Mouse (Mus musculus) activated CD4-positive, CD25-positive, alpha-beta regulatory T cell (primary cell): Measurements from ENCODE around the gene Kcnn1. TPM values are rescaled to one million over a fixed set of nuclear protein-coding genes. Genes with fewer than 3 reads are reported as not detected.

Source experiments
- polyA plus RNA-seq, 2 experiments: library from polyadenylated mRNA; unstranded; fragments of 100-300 nt; shearing (Covaris generic); gene quantifications; one replicate each; pipeline ENCODE4 v1.2.1; 2017

Kcnn1 gene
- under 1 TPM in 1 of 2 experiments, not detected in 1; 0.06 TPM for polyA plus RNA-seq

GRCm38 (mm10) chr8:70862824-70863641 is at the start of gene Kcnn1:
TSS of gene Kcnn1 (minus strand) at chr8:70863258.

DNA sequence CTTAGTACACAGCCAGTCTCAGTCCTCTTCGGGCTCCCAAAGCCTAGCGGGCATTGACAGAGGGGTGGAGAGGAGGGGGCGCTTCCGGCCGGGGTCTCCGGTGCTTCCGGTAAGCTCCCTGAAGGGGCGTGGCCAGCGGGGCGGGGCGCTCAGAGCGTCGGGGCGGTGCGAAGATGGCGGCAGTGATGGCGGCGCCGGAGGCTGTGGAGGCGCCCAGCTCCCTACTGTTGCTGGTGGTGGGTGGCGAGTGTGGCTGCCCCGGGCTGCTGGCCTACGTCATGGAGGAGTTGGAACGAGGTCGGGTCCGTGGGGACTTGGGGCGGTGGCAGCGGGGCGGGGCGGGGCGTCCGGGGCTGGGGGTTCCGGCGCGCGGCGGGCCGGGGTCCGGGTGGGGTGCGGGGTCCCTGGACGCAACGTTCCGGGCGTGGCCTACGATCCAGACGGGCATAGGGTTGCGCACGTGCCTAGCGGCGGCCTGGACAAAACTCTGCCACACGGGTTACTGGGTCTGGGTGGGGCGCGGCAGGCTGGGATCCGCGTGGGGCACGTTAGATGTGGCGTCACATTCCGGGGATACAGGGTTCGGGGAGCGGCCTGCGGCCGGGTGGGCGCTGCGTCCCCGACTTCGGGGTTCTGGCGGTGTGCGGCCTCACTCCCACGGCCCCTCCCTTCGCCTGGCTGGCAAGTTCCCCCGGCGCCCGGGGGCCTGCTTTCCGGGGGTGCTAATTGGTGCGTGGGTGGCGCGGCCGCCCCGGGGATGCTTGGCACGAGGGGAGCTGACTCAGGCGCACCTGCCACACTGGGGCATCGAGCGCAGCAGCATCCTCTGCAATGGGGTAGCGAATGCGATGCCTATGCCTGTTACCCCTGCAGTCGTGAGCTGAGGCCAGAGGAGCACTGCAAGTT is 43.0 kb upstream of the Kcnn1 start, which contains the start of gene Map1s:
TSS of gene Map1s (plus strand) at position 102 of the 906 bp plus-strand sequence.

GRCm38 (mm10) chr8:70897021-70897680 is 34.1 kb upstream of the Kcnn1 start, which contains the start of gene Rpl18a:
TSS of gene Rpl18a (minus strand) at chr8:70897412.

GRCm38 (mm10) chr8:70892022-70892895 is 29.2 kb upstream of the Kcnn1 start, which contains the start of gene Slc5a5:
TSS of gene Slc5a5 (minus strand) at chr8:70892757.

GRCm38 (mm10) chr8:70873364-70873985 is 10.4 kb upstream of the Kcnn1 start, which contains the start of gene Ccdc124:
TSS of gene Ccdc124 (minus strand) at chr8:70873935.

DNA sequence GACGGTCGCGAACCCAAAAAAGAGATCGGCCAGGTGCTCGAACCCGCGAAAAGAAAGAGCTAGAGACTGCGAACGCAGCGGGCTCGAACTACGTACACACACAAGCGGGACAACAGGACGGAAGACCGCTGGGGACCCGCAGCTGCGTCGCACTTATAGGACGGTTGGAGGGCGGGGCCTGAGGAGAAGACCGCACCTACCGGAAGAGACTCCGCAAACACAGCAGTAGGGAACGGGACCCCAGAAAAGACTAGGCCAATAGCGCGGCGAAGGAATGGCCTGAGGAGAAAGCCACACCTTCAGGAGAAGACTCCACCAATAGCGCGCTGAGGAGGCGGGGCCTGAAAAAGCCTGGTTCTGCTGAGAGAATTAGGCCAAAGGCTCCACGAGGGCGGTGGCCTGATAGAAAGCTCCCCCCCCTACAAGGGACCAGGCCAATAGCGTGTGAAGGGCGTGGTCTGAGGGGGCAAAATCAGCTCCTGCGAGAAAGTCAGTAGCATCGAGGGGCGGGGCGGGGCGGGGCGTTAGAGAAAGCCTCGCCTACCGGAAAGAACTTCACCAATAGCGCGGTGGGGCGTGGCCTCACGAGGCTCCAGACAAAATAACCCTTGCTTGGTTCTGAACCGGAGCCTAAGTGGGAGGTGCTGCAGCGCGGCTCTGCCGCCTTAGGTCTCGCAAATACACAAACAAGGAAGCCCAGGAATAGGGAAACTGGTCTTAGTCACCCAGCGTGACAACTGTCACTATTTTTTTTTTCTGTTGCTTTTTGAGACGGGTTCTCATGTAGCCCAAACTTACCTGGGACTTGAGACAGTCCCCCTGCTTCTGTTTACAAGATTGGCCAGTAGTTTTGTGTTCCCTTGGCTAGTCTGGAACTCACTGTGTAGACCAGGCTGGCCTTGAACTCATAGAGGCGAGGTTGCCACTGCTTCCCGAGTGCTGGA is 23.4 kb downstream of the Kcnn1 start, which contains the start of gene Arrdc2:
TSS of gene Arrdc2 (minus strand) at position 313 of the 944 bp plus-strand sequence.

GRCm38 (mm10) chr8:70808239-70808638 is 54.8 kb downstream of the Kcnn1 start, which contains the start of gene Il12rb1:
TSS of gene Il12rb1 (plus strand) at chr8:70808449.

DNA sequence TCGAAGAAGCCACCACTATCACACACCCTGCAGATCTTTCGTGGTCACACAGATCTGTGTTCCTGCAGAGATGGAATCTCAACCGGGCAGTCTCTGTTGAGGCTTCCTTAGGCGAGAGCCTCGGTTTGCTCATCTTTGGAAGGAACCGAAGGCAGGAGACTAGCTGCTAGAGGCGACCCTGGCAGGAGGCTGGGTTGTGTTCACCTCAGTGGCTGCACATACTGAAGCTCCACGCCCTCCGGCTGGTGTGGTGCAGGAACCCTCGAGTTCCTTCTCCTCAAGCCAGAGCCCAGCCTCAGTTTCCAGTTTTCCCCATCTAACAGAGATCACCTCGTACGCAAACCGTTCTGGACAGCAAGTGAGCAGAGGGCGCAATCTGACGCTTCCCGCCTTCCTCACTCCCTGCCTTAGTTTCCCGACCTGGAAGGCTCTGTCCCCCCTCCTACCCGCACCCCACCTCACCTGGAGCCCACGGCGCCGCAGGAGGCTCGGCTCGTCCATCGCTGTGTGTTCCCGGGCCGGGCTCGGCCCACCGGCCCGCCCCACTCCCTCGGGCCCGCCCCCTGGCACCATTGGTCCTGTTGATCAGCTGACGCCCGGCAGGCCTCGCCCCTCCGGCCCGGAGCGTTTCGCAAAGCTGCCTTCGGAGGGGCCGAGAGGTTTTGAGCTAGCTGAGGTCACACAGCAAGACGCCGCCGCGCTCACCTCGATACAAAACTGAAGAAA is 58.4 kb downstream of the Kcnn1 start, which contains the start of gene Mast3:
TSS of gene Mast3 (minus strand) at position 574 of the 726 bp plus-strand sequence.

Other genes with a start within 250 kb of the Kcnn1 start
- gene Lrrc25, start 247.1 kb downstream of the Kcnn1 start, polyA plus RNA-seq: under 1 TPM; 0.38 to 0.74 TPM
- not detected for gene Gdf15, start 230.8 kb downstream of the Kcnn1 start, polyA plus RNA-seq
- gene Pgpep1, start 202.9 kb downstream of the Kcnn1 start, polyA plus RNA-seq: 1 to 10 TPM; 4.7 to 9.1 TPM
- 100 to 1,000 TPM; 348 to 441 TPM for gene Lsm4, start 190.0 kb downstream of the Kcnn1 start, polyA plus RNA-seq
- gene Jund, start 164.3 kb downstream of the Kcnn1 start, polyA plus RNA-seq: 100 to 1,000 TPM; 757 to 879 TPM
- gene Iqcn, start 159.8 kb downstream of the Kcnn1 start, polyA plus RNA-seq: not detected
- gene Gm3336, start 144.7 kb downstream of the Kcnn1 start, polyA plus RNA-seq: not detected
- 1 to 10 TPM; 1.0 to 1.3 TPM for gene Pde4c, start 139.5 kb downstream of the Kcnn1 start, polyA plus RNA-seq
- 10 to 100 TPM in 1 of 2 experiments, 1 to 10 TPM in 1; 9.7 to 16.6 TPM for gene Rab3a, start 108.6 kb downstream of the Kcnn1 start, polyA plus RNA-seq
- 10 to 100 TPM; 59.1 to 73.1 TPM for gene Mpv17l2, start 102.3 kb downstream of the Kcnn1 start, polyA plus RNA-seq
- gene Pik3r2, start 86.5 kb downstream of the Kcnn1 start, polyA plus RNA-seq: 10 to 100 TPM; 13.9 to 22.7 TPM
- 10 to 100 TPM; 54.7 to 94.0 TPM for gene Mast3, start 58.2 kb downstream of the Kcnn1 start, polyA plus RNA-seq
- 10 to 100 TPM; 29.0 to 82.4 TPM for gene Il12rb1, start 54.8 kb downstream of the Kcnn1 start, polyA plus RNA-seq
- gene Arrdc2, start 23.5 kb downstream of the Kcnn1 start, polyA plus RNA-seq: 10 to 100 TPM; 13.9 to 20.1 TPM
- gene Ccdc124, start 10.7 kb upstream of the Kcnn1 start, polyA plus RNA-seq: 10 to 100 TPM; 62.7 to 99.4 TPM
- gene Slc5a5, start 29.5 kb upstream of the Kcnn1 start, polyA plus RNA-seq: not detected
- gene Rpl18a, start 34.2 kb upstream of the Kcnn1 start, polyA plus RNA-seq: 1,000 to 10,000 TPM; 4,681 to 8,115 TPM
- gene Map1s, start 42.7 kb upstream of the Kcnn1 start, polyA plus RNA-seq: 10 to 100 TPM; 37.1 to 44.8 TPM